Mouse (Mus musculus): ENCODE results near the gene Nfia.

DNA sequence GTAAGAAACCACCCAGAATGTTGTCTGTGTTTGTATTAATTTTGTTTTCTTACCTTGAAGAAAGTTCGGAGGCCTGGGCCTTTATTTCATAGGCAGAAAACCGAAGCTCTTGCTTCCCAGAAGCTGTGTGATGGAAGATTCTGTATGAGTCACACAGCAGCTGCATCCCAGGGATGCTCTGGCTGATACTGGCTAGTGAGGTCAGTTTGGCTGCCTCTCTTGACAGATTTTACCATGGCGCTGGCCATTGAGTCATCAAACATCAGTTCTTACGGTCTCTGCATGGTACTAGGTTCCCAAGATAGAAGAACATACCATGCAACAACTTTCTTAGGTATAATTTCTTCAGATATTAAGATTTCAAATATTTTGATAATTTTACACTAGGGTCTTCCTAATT, 22.3 kb downstream of the Nfia start:
- TF ChIP-seq POLR2A (IDR thresholded peaks at IDR 0.05; ENCODE audit: borderline replicate concordance, low read depth, low read length): no peak
- no peak for TF ChIP-seq CTCF (IDR thresholded peaks at IDR 0.05; ENCODE audit: low read depth, low read length)

All from bone marrow macrophage, adult 2 months (primary cell).